Mouse (Mus musculus) embryonic facial prominence, embryonic 10.5 days (tissue): ENCODE measurements at regions not wholly inside any gene's neighbourhood (a gene's known extent, or its start where the extent isn't known, plus 50 kb on each side); places are given as distances from the start of the nearest gene placed in this dataset.

Source experiments
- DNase-seq: peaks from one replicate; pipeline ENCODE4 v3.0.0-alpha.2; 2017; ENCODE audit warnings: low spot score
- H3K27ac ChIP-seq: fragments of 300-500 bp; sonication (generic); replicated peaks from 2 replicates; pipeline ENCODE4 v1.5.1; 2016; ENCODE audit warnings: mild to moderate bottlenecking
- H3K27me3 ChIP-seq: fragments of 300-500 bp; sonication (generic); replicated peaks from 2 replicates; pipeline ENCODE4 v1.6.1; 2016; ENCODE audit warnings: low read depth, mild to moderate bottlenecking; ENCODE audit not compliant: poor library complexity, severe bottlenecking
- H3K36me3 ChIP-seq: fragments of 300-500 bp; sonication (generic); replicated peaks from 2 replicates; pipeline ENCODE4 v1.6.1; 2016; ENCODE audit warnings: mild to moderate bottlenecking, moderate library complexity
- H3K4me1 ChIP-seq: fragments of 300-500 bp; sonication (generic); 2 replicates; pipeline ENCODE4 v1.6.1; 2016
- H3K4me3 ChIP-seq: fragments of 300-500 bp; sonication (generic); 2 replicates; pipeline ENCODE4 v1.5.1; 2016; ENCODE audit warnings: mild to moderate bottlenecking, moderate library complexity
- H3K9me3 ChIP-seq: fragments of 300-500 bp; sonication (generic); 2 replicates; pipeline ENCODE4 v1.6.1; 2016; ENCODE audit warnings: mild to moderate bottlenecking
- WGBS: fragments of 180-500 bp; shearing (Covaris S2); methylation state at CpG from one replicate; pipeline ENCODE4 v1.1.7; 2016; 5-methylcytosine and 5-hydroxymethylcytosine counted together

GRCm38 (mm10) chr9:33915349-33916056 lies 570.2 kb upstream of the Kirrel3 start:
- no peak overlapping the region for H3K4me3 ChIP-seq
- H3K27ac ChIP-seq, result no peak overlapping the region
- no peaks in the 10 kb centered on the region for H3K27me3 ChIP-seq
- 76% methylated on average over 4 of the region's 4 CpGs for WGBS
- no peaks in the 10 kb centered on the region for H3K36me3 ChIP-seq
- H3K9me3 ChIP-seq, result no peaks in the 10 kb centered on the region
- DNase-seq, result no peak
- no peaks in the 10 kb centered on the region for H3K4me1 ChIP-seq

- Histone ChIP-seq H3K4me1 (no peaks in the 10 kb centered on the region), H3K36me3 (no peaks in the 10 kb centered on the region), H3K4me3 (no peak overlapping the region), H3K27ac (no peak overlapping the region), H3K9me3 (no peaks in the 10 kb centered on the region), H3K27me3 (no peaks in the 10 kb centered on the region)
- WGBS, result 91% methylated on average over 4 of the region's 4 CpGs
- DNase-seq, result no peak
Measured at GRCm38 (mm10) chr9:33930286-33930685, 555.4 kb upstream of the Kirrel3 start.

GRCm38 (mm10) chr9:33934071-33934470 lies 551.6 kb upstream of the Kirrel3 start:
- no peak overlapping the region for H3K27ac ChIP-seq
- no peak overlapping the region for H3K4me3 ChIP-seq
- no peaks in the 10 kb centered on the region for H3K36me3 ChIP-seq
- H3K4me1 ChIP-seq, result no peaks in the 10 kb centered on the region
- H3K9me3 ChIP-seq, result no peaks in the 10 kb centered on the region
- H3K27me3 ChIP-seq, result no peaks in the 10 kb centered on the region
- DNase-seq, result no peak
- 86% methylated on average over 5 of the region's 5 CpGs for WGBS

- Histone ChIP-seq H3K4me1 (no peaks in the 10 kb centered on the region), H3K9me3 (no peaks in the 10 kb centered on the region), H3K36me3 (no peaks in the 10 kb centered on the region), H3K4me3 (no peak overlapping the region), H3K27ac (no peak overlapping the region), H3K27me3 (no peaks in the 10 kb centered on the region)
- DNase-seq, result no peak
Measured at GRCm38 (mm10) chr9:33954319-33954718, 531.4 kb upstream of the Kirrel3 start.
